Mouse (Mus musculus) gastrocnemius, postnatal 14 days (tissue): ENCODE data around the gene Eno2. TPM values are rescaled to one million over a fixed set of nuclear protein-coding genes. Genes with fewer than 3 reads are reported as not detected.
A peak's percentile ranks its signal among the peaks of the same experiment; 100 is the strongest.

Experiments used
- DNase-seq: peaks from one replicate; pipeline ENCODE4 v3.0.0; 2021; ENCODE audit warnings: mixed read lengths
- intact Hi-C: fragments of 180-260 bp; cut with DNase I; formaldehyde crosslinking; loops from one replicate; pipeline ENCODE4 v1.15.1; 2025; ENCODE audit warnings: low total_unique reads
- total RNA-seq, 2 experiments: library from RNA; stranded (reverse); gene quantifications; 2 replicates each; pipeline ENCODE4 v1.2.3; 2021

The Eno2 gene
- total RNA-seq, 2 experiments from 2014 or later: 1.9 to 2.3 TPM

- intact Hi-C loops: no loop called here
- no peak for DNase-seq
These were observed 540 bp upstream of the Eno2 start for GRCm38 (mm10) chr6:124770013-124770412.

DNA sequence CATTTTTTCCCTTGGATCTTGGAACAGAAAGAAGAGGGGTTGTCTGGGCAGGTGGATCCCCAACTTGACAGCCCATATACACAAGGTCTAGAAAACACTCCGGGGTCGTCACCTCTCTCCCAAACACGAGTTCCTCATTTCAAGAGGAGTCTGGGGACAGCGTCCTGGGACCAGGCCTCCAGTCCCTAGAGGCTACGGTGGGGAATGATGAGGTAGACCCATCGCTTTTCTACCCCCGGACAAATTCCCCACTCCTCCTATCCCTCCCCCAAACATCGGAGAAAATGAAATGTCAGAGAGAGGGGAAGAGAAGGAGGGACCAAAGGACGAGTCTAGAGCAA, 799 bp downstream of the Eno2 start:
- no peak for DNase-seq
- intact Hi-C loops: loop anchor here (10.0 kb wide), 1 partner anchor 194 kb away; the partner anchor contains the start of gene C1rb

GRCm38 (mm10) chr6:124767920-124768703, 1.4 kb downstream of the Eno2 start:
- intact Hi-C loops: loop anchor here (10.0 kb wide), 1 partner anchor 193 kb away; the partner anchor contains the start of gene C1rb

GRCm38 (mm10) chr6:124767536-124767919, 1.9 kb downstream of the Eno2 start:
- no peak for DNase-seq
- intact Hi-C loops: loop anchor here (10.0 kb wide), 1 partner anchor 193 kb away; the partner anchor contains the start of gene C1rb

More at GRCm38 (mm10) chr6:124767920-124768703, 1.4 kb downstream of the Eno2 start:
- no peak for DNase-seq

DNA sequence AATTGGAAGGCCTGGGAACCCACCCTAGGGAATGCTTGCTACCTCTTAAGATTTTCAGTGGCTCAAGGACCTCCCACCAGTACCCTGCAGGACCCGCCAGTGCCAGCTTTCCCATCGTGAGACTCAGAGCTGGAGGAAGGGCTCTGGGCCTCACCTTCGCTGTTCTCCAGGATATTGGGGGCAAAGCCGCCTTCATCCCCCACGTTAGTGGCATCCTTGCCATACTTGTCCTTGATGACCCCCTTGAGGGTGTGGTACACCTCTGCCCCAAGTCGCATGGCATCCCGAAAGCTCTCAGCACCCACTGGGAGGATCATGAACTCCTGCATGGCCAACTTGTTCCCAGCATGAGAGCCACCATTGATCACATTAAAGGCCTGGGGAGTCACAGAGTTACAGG, 3.5 kb downstream of the Eno2 start:
- intact Hi-C loops: loop anchor here (10.0 kb wide), 1 partner anchor 191 kb away; the partner anchor contains the start of gene C1rb
- DNase-seq: no peak

- DNase-seq: peak; percentile 86
- intact Hi-C loops: loop anchor here (2.0 kb wide), 1 partner anchor 118 kb away; no protein-coding TSS in a partner anchor
These were observed 10.2 kb downstream of the Eno2 start for GRCm38 (mm10) chr6:124759259-124759658.

DNA sequence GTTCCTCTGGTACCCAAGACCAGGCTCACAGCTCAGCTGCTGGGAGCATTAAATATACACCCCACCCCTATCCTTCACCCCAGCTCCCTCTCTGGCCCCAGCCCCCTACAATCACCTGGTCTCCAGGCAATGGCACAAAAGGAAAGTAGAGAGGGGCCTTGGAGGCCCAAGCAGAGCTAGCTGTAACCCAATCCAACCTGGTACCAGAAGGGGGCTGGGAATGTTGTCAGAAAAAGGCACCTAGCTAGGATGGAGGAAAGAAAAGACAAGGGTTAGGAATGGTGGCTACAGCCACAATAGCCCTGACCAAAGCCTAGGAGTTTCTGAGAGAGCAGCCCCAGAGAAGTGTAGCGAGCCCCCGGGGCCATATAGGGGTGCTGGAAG, 10.6 kb downstream of the Eno2 start:
- DNase-seq: no peak
- intact Hi-C loops: loop anchor here (2.0 kb wide), 1 partner anchor 118 kb away; no protein-coding TSS in a partner anchor

DNA sequence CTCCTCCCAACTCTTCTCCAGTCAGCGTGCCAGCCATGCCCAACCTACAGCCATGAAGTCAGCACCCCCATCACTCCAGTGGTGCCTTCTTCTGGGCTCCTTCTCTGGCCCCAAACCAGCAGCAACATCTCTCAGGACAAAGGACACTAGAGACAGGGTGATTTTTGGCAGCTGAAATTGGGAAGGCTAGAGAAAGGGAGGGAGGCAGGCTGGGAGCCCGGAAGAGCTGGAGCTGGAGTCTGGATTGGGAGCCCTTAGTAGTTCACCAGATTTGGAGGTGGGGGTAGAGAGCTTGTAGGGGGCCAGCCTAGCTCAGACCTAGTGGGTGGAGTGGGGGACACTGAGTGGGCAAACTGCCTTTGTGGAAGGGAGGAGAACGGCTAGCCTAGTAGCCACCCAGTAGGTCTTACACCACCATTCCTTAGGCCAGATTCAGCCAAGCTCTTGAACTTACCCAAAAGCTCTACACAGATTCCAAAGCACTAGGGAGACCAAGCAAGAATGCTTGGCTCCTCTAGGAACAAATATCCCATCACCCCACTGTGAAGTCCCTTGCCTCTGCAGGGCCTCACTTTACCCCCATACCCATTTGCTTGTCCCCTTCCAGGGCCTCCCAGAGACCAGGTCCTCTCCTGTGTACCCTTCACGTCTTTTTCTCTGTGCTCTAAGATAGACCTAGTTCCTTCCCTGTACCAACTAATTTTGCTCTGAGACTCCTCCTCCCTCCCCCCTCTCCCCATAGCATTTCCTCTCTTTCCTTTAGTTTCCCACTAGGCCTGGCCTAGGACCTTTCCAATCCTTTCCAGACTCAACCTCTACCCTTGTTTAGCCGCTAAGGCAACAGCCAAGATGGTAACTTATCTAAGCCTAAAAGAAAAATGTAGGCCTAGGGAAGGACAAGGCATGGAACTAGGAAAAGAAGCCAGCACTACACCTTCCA, 11.3 kb downstream of the Eno2 start:
- no peak for DNase-seq
- intact Hi-C loops: loop anchor here (2.0 kb wide), 1 partner anchor 117 kb away; no protein-coding TSS in a partner anchor

DNA sequence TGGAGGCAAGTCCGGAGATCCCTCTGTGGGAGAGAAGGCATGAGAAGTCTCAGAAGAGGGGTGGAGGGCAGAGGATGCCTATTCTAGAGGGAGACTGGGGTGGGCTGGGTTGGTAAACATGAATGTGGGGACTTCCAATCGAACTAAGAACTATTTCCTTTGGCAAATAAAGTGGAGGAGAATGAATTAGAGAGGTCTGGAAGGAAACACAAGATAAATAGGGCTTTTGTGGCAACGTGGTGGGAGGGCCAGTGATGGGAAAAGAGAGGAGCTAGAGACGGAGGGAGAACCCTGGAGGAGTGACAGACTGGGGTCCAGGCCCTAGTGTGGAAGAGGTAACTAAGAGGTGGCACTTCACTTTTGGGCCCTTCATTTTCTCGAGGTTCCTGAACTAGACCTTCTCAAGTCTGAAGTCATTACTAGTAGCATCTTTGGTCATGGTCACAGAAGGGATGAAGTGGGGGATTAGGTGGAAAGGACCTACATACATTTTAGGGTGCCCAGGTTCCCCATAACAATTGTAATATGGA, 12.1 kb downstream of the Eno2 start:
- intact Hi-C loops: no loop called here
- no peak for DNase-seq

GRCm38 (mm10) chr6:124756652-124757350, 12.7 kb downstream of the Eno2 start:
- intact Hi-C loops: no loop called here
- peak; percentile 90 for DNase-seq

DNA sequence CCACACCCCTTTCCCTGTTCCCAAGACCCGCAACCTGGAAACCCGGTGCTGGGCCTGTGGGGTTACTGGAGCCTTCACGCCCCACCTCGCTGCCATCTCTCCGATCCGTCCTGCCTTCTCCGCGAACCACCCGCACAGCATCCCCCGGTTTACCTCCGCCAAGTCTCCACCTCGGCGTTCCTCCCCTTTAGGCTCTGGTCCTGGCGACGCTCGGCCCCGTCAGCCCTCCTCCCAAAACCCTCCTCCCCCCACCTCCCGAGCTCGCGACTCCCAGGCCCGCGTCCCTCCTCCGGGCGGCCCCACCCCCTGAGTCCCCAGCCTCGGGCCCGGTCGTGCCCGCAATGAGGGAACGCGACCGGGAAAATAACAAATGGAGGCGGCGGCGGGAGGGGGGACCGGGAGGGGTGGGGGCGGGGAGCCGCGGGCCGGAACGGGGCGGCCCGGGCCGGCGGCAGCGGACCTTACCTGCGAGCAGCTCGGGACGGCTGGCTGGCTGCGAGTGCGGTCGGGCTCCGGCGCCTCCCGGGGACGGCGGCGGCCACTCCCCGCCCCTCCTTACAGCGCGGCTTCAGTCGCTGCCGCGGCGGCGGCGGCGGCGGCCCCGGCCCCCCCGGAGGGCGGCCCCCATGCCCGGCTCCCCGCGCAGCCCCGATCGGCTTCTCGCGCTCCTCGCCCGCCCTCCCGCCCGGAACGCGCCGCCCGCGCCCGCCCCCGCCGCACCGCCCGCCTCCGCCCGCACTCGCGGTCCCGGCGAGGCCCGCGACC, 13.5 kb downstream of the Eno2 start, which contains the start of the genes Gm45234 and Atn1:
Gm45234 (minus strand) TSS at position 191 of the 765 bp plus-strand sequence.
Atn1 (minus strand) TSS at position 694 of the 765 bp plus-strand sequence.
- intact Hi-C loops: no loop called here
- DNase-seq: peak; percentile 80

GRCm38 (mm10) chr6:124755306-124755705, 14.2 kb downstream of the Eno2 start:
- no peak for DNase-seq
- intact Hi-C loops: no loop called here

DNA sequence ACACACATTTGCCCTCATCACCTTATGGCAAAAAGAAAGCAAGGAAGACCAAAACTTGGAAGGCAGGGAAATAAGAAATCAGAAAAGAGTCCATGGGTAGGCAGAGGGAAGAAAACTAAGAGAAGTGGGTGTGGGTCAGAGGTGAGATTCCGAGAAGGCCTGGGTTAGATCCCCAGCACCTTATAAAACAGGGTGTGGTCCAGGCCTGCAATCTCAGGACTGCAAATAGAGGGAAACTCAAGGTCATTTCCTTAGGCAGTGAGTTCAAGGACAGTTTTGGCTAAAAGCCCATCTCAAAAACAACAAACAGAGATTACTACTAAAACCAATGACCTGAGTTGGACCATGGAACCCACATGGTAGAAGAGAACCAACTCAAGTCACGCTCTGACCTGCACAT, 15.6 kb downstream of the Eno2 start:
- DNase-seq: no peak
- intact Hi-C loops: no loop called here

DNA sequence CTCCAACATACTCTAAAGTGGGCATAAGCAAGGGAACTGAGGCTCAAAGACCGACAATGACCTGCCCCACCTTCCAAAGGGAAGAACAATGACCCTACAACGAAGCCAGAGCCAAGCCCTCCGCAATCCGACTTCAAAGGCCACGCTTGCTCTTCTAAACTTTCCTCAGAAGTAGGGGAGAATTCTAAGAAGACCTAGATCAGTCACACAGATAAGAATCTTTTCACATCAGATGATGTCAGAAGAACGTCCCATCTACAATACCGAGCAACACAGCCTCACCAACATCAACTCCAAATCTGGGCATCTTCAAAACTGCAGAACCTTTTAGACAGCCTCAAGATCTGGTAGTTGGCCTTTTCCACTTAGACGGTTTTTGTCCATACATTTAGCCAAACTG, 19.1 kb downstream of the Eno2 start:
- intact Hi-C loops: no loop called here
- no peak for DNase-seq

DNA sequence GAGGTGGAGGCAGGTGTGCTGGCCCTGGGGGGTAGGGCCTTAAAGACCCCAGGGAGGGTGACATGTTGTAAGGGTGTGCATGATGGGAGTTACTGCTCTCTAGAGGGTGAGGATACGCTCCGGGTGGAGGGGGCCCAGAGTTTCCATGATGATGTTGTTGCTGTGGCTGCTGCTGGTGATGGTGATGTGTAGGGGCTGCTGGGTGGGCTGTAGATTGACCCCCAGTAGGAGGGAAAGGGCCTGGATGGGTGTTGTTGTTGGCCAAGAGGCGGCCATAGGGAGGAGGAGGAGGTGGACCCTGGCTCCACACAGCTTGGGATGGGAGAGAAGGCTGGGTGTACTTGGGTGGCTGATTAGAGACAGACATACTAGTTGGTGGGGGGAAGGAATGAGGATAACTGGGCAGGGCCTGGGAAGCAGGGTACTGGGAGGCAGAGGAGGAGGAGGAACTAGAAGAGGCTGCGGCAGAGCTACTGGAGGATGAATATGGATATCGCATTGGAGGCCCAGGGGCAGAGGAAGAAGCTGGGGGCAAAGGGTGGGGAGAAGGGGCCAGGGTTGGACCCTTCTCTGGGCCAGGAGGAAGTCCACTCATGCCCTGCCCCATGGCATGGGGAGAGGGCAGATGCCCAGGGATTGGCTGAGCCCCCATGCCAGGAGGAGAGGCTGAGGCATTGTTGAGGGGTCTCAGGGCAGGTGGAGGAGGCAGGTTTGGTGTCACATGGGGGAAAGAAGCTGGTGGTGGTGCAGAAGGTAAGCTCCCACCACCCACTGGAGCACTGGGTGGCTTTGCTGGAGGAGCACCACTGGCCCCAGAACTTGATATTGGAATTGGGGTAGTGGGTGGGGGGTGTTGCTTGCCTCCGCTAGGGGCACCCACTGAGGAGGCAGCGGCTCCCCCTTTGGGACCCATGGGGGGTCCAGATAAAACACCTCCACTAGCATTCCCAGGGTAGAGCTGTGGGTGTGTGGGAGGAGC, 22.5 kb downstream of the Eno2 start:
- no peak for DNase-seq
- intact Hi-C loops: loop anchor here (5.0 kb wide), 1 partner anchor 35 kb away; the partner anchor contains the start of genes Emg1 and Phb2

DNA sequence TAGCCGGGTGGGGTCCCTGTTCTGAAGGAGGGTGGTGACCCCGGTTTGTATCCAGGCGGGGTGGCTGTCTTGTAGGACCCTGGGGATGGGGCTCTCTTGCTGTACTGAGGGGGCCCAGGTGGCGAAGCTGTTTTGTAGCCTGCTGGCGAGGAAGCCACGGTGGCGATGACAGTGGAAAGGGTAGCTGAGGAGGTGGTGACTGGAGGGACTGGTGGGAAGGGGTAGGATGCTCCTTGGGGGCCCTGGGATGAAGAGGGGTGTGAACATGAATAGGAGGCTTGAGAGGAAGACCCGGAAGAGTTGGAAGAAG, 23.2 kb downstream of the Eno2 start:
- intact Hi-C loops: loop anchor here (5.0 kb wide), 1 partner anchor 34 kb away; the partner anchor contains the start of genes Emg1 and Phb2
- DNase-seq: no peak
